Mouse (Mus musculus): Measurements from ENCODE around the gene Atxn7.

The Atxn7 gene

GRCm38 (mm10) chr14:14120230-14121096 is 159.2 kb downstream of the Atxn7 start, which contains the start of gene Psmd6:
Gene Psmd6, minus strand, starts transcription at chr14:14120984.
- DNase-seq (ENCODE audit: low spot score), result peak; percentile 94
